Mouse (Mus musculus) midbrain, embryonic 16.5 days (tissue): ENCODE measurements around the gene Parp11. TPM values are rescaled to one million over a fixed set of nuclear protein-coding genes. Genes with fewer than 3 reads are reported as not detected.

Experiments used
- ATAC-seq: fragments of 200-750 bp; cut with Nextera tagmentation; 2 replicates; pipeline ENCODE4 v1.8.0; 2017; ENCODE audit warnings: moderate TSS enrichment
- H3K27ac ChIP-seq: fragments of 300-500 bp; sonication (generic); 2 replicates; pipeline ENCODE4 v1.5.1; 2014; ENCODE audit warnings: mild to moderate bottlenecking, low read length, mixed read lengths
- H3K27me3 ChIP-seq: fragments of 300-500 bp; sonication (generic); 2 replicates; pipeline ENCODE4 v1.6.1; 2014; ENCODE audit warnings: low read depth, low read length, mixed read lengths; ENCODE audit not compliant: control insufficient read depth, insufficient read depth
- H3K36me3 ChIP-seq: fragments of 300-500 bp; sonication (generic); 2 replicates; pipeline ENCODE4 v1.6.1; 2014; ENCODE audit warnings: mild to moderate bottlenecking, low read length, moderate library complexity, mixed read lengths; ENCODE audit not compliant: control insufficient read depth, insufficient read depth
- H3K4me1 ChIP-seq: fragments of 300-500 bp; sonication (generic); 2 replicates; pipeline ENCODE4 v1.6.1; 2014; ENCODE audit warnings: mild to moderate bottlenecking, low read length, mixed read lengths; ENCODE audit not compliant: control insufficient read depth, insufficient read depth
- H3K4me2 ChIP-seq: fragments of 300-500 bp; sonication (generic); 2 replicates; pipeline ENCODE4 v1.6.1; 2014; ENCODE audit warnings: mild to moderate bottlenecking, low read length, mixed read lengths
- H3K4me3 ChIP-seq: fragments of 300-500 bp; sonication (generic); 2 replicates; pipeline ENCODE4 v1.5.1; 2014; ENCODE audit warnings: low read depth, mild to moderate bottlenecking, low read length, moderate library complexity, mixed read lengths
- H3K9ac ChIP-seq: fragments of 300-500 bp; sonication (generic); 2 replicates; pipeline ENCODE4 v1.6.1; 2014; ENCODE audit warnings: low read depth, low read length, mixed read lengths
- H3K9me3 ChIP-seq: fragments of 300-500 bp; sonication (generic); replicated peaks from 2 replicates; pipeline ENCODE4 v1.6.1; 2014; ENCODE audit warnings: mild to moderate bottlenecking, low read length, mixed read lengths; ENCODE audit not compliant: control insufficient read depth, poor library complexity, severe bottlenecking
- WGBS: fragments of 180-500 bp; shearing (Covaris S2); extraction: QIAGEN DNeasy Blood & Tissue Kit; methylation state at CpG from one replicate; pipeline ENCODE4 v1.1.7; 2014; 5-methylcytosine and 5-hydroxymethylcytosine counted together
- polyA plus RNA-seq: library from polyadenylated mRNA; unstranded; fragments of >200 nt; fragmentation: Nextera tagmentation; extraction: Ambion mirVana; gene quantifications from 2 replicates; pipeline ENCODE4 v1.2.1, GENCODE M21; 2015

Parp11 gene
- polyA plus RNA-seq, 1 experiment from 2014 or later: 90.5 TPM

GRCm38 (mm10) chr6:127454809-127455208, 8.2 kb downstream of the Parp11 start:
- Histone ChIP-seq H3K4me2 (peak overlapping the region; percentile 49), H3K4me3 (peak overlapping the region; percentile 64), H3K9ac (no peak overlapping the region), H3K4me1 (peaks cover 16% of the 10 kb centered on the region), H3K27me3 (no peaks in the 10 kb centered on the region), H3K36me3 (no peaks in the 10 kb centered on the region), H3K9me3 (no peaks in the 10 kb centered on the region), H3K27ac (no peak overlapping the region)
- WGBS: 87% methylated on average over 6 of the region's 6 CpGs
- ATAC-seq: no peak

GRCm38 (mm10) chr6:127455440-127455839, 8.8 kb downstream of the Parp11 start:
- Histone ChIP-seq H3K4me3 (no peak overlapping the region), H3K9ac (no peak overlapping the region), H3K4me2 (peak overlapping the region; percentile 49; the same call in 1 of the 2 replicates), H3K9me3 (no peaks in the 10 kb centered on the region), H3K4me1 (peaks cover 11% of the 10 kb centered on the region; the same call in 1 of the 2 replicates), H3K27ac (no peak overlapping the region), H3K36me3 (no peaks in the 10 kb centered on the region), H3K27me3 (no peaks in the 10 kb centered on the region)
- ATAC-seq: no peak
- 95% methylated on average over 4 of the region's 4 CpGs for WGBS

- Histone ChIP-seq H3K4me2 (no peak overlapping the region), H3K9ac (no peak overlapping the region), H3K4me3 (no peak overlapping the region), H3K27me3 (no peaks in the 10 kb centered on the region), H3K9me3 (no peaks in the 10 kb centered on the region), H3K36me3 (no peaks in the 10 kb centered on the region), H3K4me1 (peaks cover 11% of the 10 kb centered on the region; the same call in 1 of the 2 replicates), H3K27ac (no peak overlapping the region)
- WGBS: 99% methylated on average over 2 of the region's 2 CpGs
- no peak for ATAC-seq
Measured at GRCm38 (mm10) chr6:127456769-127457168, 10.1 kb downstream of the Parp11 start.

- H3K9me3 ChIP-seq: no peaks in the 10 kb centered on the region
- ATAC-seq: no peak
- WGBS: 96% methylated on average over 2 of the region's 2 CpGs
- H3K4me1 ChIP-seq: peaks cover 5% of the 10 kb centered on the region; the same call in 1 of the 2 replicates
- no peaks in the 10 kb centered on the region for H3K36me3 ChIP-seq
- H3K27me3 ChIP-seq: no peaks in the 10 kb centered on the region
- H3K9ac ChIP-seq: no peak overlapping the region
- no peak overlapping the region for H3K27ac ChIP-seq
- H3K4me3 ChIP-seq: no peak overlapping the region
- H3K4me2 ChIP-seq: no peak overlapping the region
Measured at GRCm38 (mm10) chr6:127459776-127460175, 13.1 kb downstream of the Parp11 start.

- 93% methylated on average over 4 of the region's 4 CpGs for WGBS
- H3K4me3 ChIP-seq: no peak overlapping the region
- H3K27ac ChIP-seq: no peak overlapping the region
- H3K36me3 ChIP-seq: no peaks in the 10 kb centered on the region
- ATAC-seq: no peak
- no peak overlapping the region for H3K9ac ChIP-seq
- H3K4me2 ChIP-seq: no peak overlapping the region
- H3K4me1 ChIP-seq: peaks cover 1% of the 10 kb centered on the region
- H3K9me3 ChIP-seq: no peaks in the 10 kb centered on the region
- H3K27me3 ChIP-seq: no peaks in the 10 kb centered on the region
Measured at GRCm38 (mm10) chr6:127461491-127461890, 14.9 kb downstream of the Parp11 start.

- Histone ChIP-seq H3K27me3 (no peaks in the 10 kb centered on the region), H3K9me3 (no peaks in the 10 kb centered on the region)
- no peak for ATAC-seq
Measured at GRCm38 (mm10) chr6:127462251-127462650, 15.6 kb downstream of the Parp11 start.

GRCm38 (mm10) chr6:127463273-127464001, 16.8 kb downstream of the Parp11 start:
- Histone ChIP-seq H3K27me3 (no peaks in the 10 kb centered on the region), H3K9ac (no peak overlapping the region), H3K4me2 (no peak overlapping the region), H3K36me3 (no peaks in the 10 kb centered on the region), H3K4me3 (no peak overlapping the region), H3K27ac (no peak overlapping the region), H3K9me3 (no peaks in the 10 kb centered on the region), H3K4me1 (peaks cover 9% of the 10 kb centered on the region)
- no peak for ATAC-seq
- 51% methylated on average over 21 of the region's 21 CpGs for WGBS

More at GRCm38 (mm10) chr6:127462251-127462650, 15.6 kb downstream of the Parp11 start:
- Histone ChIP-seq H3K4me3 (no peak overlapping the region), H3K9ac (no peak overlapping the region), H3K4me1 (peaks cover 9% of the 10 kb centered on the region), H3K36me3 (no peaks in the 10 kb centered on the region), H3K4me2 (no peak overlapping the region), H3K27ac (no peak overlapping the region)
- WGBS: 92% methylated on average over 6 of the region's 6 CpGs

GRCm38 (mm10) chr6:127464523-127464922, 17.9 kb downstream of the Parp11 start:
- H3K27ac ChIP-seq: no peak overlapping the region
- H3K9ac ChIP-seq: no peak overlapping the region
- no peak for ATAC-seq
- H3K4me3 ChIP-seq: no peak overlapping the region
- H3K4me2 ChIP-seq: no peak overlapping the region
- no peaks in the 10 kb centered on the region for H3K9me3 ChIP-seq
- peaks cover 9% of the 10 kb centered on the region for H3K4me1 ChIP-seq
- WGBS: 91% methylated on average over 7 of the region's 7 CpGs
- H3K27me3 ChIP-seq: no peaks in the 10 kb centered on the region
- no peaks in the 10 kb centered on the region for H3K36me3 ChIP-seq

GRCm38 (mm10) chr6:127466749-127467310, 20.2 kb downstream of the Parp11 start:
- Histone ChIP-seq H3K9me3 (no peaks in the 10 kb centered on the region), H3K4me2 (no peak overlapping the region), H3K9ac (no peak overlapping the region), H3K36me3 (peaks cover 7% of the 10 kb centered on the region; the same call in 1 of the 2 replicates), H3K27ac (peak overlapping the region; percentile 38; the same call in 1 of the 2 replicates), H3K4me1 (peaks cover 9% of the 10 kb centered on the region), H3K4me3 (no peak overlapping the region), H3K27me3 (no peaks in the 10 kb centered on the region)
- ATAC-seq: peak; percentile 44
- WGBS: 55% methylated on average over 4 of the region's 4 CpGs
